Mouse (Mus musculus) lung, postnatal 0 days (tissue): ENCODE results near the gene Fuca2. TPM values are rescaled to one million over a fixed set of nuclear protein-coding genes. Genes with fewer than 3 reads are reported as not detected.
A peak's percentile ranks its signal among the peaks of the same experiment; 100 is the strongest.
"Not testable (repeated sequence)": the region's sequence is repeated elsewhere in the genome, so short reads cannot be mapped to it uniquely, and the experiment has no call there.

Experiments
- ATAC-seq: fragments of 200-750 bp; cut with Nextera tagmentation; 2 replicates; pipeline ENCODE4 v1.8.0; 2017; ENCODE audit warnings: moderate library complexity
- DNase-seq: peaks from one replicate; pipeline ENCODE4 v3.0.0-alpha.2; 2016; ENCODE audit warnings: low spot score
- H3K27ac ChIP-seq: fragments of 300-500 bp; sonication (generic); 2 replicates; pipeline ENCODE4 v1.5.1; 2014; ENCODE audit warnings: antibody characterized with exemption, mild to moderate bottlenecking, low read length, mixed read lengths
- H3K27me3 ChIP-seq: fragments of 300-500 bp; sonication (generic); replicated peaks from 2 replicates; pipeline ENCODE4 v1.6.1; 2014; ENCODE audit warnings: low read length, mixed read lengths; ENCODE audit not compliant: insufficient read depth
- H3K36me3 ChIP-seq: fragments of 300-500 bp; sonication (generic); 2 replicates; pipeline ENCODE4 v1.6.1; 2014; ENCODE audit warnings: low read length, mixed read lengths; ENCODE audit not compliant: insufficient read depth
- H3K4me1 ChIP-seq: fragments of 300-500 bp; sonication (generic); 2 replicates; pipeline ENCODE4 v1.6.1; 2014; ENCODE audit warnings: antibody characterized with exemption, low read depth, low read length, mixed read lengths; ENCODE audit not compliant: insufficient read depth
- H3K4me2 ChIP-seq: fragments of 300-500 bp; sonication (generic); replicated peaks from 2 replicates; pipeline ENCODE4 v1.6.1; 2014; ENCODE audit warnings: low read depth, mild to moderate bottlenecking, low read length, moderate library complexity, mixed read lengths
- H3K4me3 ChIP-seq: fragments of 300-500 bp; sonication (generic); 2 replicates; pipeline ENCODE4 v1.5.1; 2014; ENCODE audit warnings: low read depth, low read length
- H3K9ac ChIP-seq: fragments of 300-500 bp; sonication (generic); replicated peaks from 2 replicates; pipeline ENCODE4 v1.6.1; 2014; ENCODE audit warnings: low read depth, mild to moderate bottlenecking
- H3K9me3 ChIP-seq: fragments of 300-500 bp; sonication (generic); 2 replicates; pipeline ENCODE4 v1.6.1; 2016; ENCODE audit warnings: low read length, mixed read lengths
- CTCF ChIP-seq: IDR thresholded peaks from 2 replicates; pipeline ENCODE4 v1.5.1; 2016; ENCODE audit warnings: antibody characterized with exemption, mild to moderate bottlenecking
- EP300 ChIP-seq: IDR thresholded peaks from 2 replicates; pipeline ENCODE4 v1.6.1; 2016; ENCODE audit warnings: antibody characterized with exemption, mild to moderate bottlenecking, control low read depth
- WGBS: fragments of 180-500 bp; shearing (Covaris S2); extraction: QIAGEN DNeasy Blood & Tissue Kit; methylation state at CpG from one replicate; pipeline ENCODE4 v1.1.7; 2014; 5-methylcytosine and 5-hydroxymethylcytosine counted together
- polyA plus RNA-seq: library from polyadenylated mRNA; unstranded; fragments of >200 nt; fragmentation: Nextera tagmentation; extraction: Ambion mirVana; gene quantifications from 2 replicates; pipeline ENCODE4 v1.2.1, GENCODE M21; 2015

Fuca2 gene
- polyA plus RNA-seq: 95.6 and 103 TPM in 2 replicates

GRCm38 (mm10) chr10:13499331-13499730 lies at the start of gene Fuca2:
Gene Fuca2, plus strand, starts transcription at chr10:13499540.
- H3K27me3 ChIP-seq: no peaks in the 10 kb centered on the region
- ATAC-seq (no peak), DNase-seq (no peak)
- peak within 1 kb of the TSS; percentile 57; the same call in 1 of the 2 replicates for H3K27ac ChIP-seq
- H3K36me3 ChIP-seq: no peaks in the 10 kb centered on the region
- no peak for TF ChIP-seq CTCF
- TF ChIP-seq EP300: no peak
- no peaks in the 10 kb centered on the region for H3K9me3 ChIP-seq
- H3K4me2 ChIP-seq: no peak within 1 kb of the TSS
- no peaks in the 10 kb centered on the region for H3K4me1 ChIP-seq
- H3K4me3 ChIP-seq: no peak within 1 kb of the TSS
- 80% methylated on average over 2 of the region's 2 CpGs for WGBS
- H3K9ac ChIP-seq: no peak within 1 kb of the TSS

DNA sequence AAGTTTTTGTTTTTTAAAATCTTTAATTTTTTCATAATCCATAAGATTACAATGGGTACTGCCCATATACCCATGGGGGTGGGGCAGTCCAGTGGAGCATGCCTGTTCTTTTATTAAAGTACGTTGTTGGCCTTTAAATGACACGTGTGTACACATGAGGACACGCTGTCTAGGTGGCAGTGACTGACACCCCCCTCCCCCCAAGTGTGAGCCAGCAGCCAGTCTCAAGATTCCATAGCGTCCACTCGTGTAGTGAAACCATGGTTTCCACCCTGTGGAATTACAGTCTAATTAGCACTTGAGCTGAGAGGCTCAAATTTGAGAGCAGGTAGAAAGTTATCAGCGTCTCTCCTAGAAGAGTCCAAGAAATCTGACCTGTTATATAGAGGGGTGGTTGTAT lies 47.7 kb upstream of the Fuca2 start:
- Histone ChIP-seq H3K9ac (no peak overlapping the region), H3K4me2 (no peak overlapping the region), H3K4me1 (no peaks in the 10 kb centered on the region), H3K27me3 (no peaks in the 10 kb centered on the region), H3K36me3 (no peaks in the 10 kb centered on the region), H3K4me3 (no peak overlapping the region), H3K27ac (no peak overlapping the region), H3K9me3 (no peaks in the 10 kb centered on the region)
- TF ChIP-seq CTCF (no peak), EP300 (no peak)
- 53% methylated on average over 6 of the region's 6 CpGs for WGBS
- no peak for DNase-seq
- peak; percentile 70 for ATAC-seq

DNA sequence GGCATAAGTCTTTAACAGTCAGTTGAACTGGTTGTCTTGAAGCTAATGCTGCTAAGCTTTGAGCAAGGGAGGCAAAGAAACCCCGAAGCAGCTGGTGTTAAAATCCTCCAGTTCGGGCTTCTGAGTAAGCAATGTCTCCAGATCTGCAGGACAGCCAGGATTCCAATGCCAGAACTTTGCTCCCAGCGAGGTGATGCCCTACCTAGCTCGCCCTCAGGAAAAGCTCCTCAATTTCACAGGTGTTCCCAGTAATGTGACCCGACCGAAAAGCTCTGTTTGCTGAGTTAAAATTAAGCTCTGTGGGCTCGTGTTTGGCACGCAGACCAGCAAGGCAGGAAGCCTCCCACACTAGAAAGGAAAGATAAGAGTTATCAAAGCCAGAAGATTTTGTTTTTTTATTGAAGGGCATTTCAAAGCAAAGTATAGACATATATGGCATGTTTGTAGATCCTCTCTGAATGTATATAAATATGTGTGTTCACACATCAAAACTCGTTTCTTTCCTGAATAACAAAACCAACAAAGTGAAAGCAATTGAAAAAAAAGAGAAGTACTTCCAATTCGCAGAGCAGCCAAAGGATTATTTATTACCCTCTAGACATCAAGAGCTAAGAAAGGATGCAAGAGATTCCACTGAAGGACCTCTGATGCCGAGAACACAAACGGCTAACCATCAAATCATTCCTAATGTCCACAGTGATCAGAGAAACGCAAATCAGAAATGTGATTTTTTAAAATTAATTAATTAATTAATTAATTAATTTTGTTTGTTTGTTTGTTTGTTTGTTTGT lies 45.9 kb upstream of the Fuca2 start:
- Histone ChIP-seq H3K4me3 (no peak overlapping the region), H3K9ac (no peak overlapping the region), H3K4me1 (no peaks in the 10 kb centered on the region), H3K36me3 (no peaks in the 10 kb centered on the region), H3K9me3 (no peaks in the 10 kb centered on the region), H3K4me2 (peak overlapping the region; percentile 5; the same call in 1 of the 2 replicates), H3K27ac (no peak overlapping the region), H3K27me3 (no peaks in the 10 kb centered on the region)
- ATAC-seq (no peak), DNase-seq (no peak)
- TF ChIP-seq CTCF (no peak), EP300 (no peak)
- 43% methylated on average over 13 of the region's 13 CpGs for WGBS

DNA sequence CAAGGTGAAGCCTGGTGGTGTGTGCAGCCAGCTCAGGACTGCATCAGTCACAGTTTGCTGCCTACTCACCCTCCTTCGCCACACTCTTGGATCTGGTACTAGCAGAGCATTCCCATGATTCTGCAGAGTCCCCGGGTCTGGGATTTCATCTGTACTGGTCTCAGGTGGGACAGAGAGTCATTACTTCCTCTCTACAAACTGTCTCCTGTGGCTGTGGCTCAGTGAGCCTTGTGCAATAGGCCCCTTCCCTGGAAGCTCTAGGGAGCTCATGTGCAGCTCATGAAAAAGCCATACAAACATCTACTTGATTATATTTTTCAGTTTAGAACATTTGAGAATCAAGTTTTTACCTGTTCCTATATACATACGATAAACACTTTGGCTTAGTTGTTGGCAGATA lies 35.0 kb upstream of the Fuca2 start:
- not testable (repeated sequence) for H3K4me2 ChIP-seq, ATAC-seq
- 89% methylated on average over 3 of the region's 3 CpGs for WGBS

DNA sequence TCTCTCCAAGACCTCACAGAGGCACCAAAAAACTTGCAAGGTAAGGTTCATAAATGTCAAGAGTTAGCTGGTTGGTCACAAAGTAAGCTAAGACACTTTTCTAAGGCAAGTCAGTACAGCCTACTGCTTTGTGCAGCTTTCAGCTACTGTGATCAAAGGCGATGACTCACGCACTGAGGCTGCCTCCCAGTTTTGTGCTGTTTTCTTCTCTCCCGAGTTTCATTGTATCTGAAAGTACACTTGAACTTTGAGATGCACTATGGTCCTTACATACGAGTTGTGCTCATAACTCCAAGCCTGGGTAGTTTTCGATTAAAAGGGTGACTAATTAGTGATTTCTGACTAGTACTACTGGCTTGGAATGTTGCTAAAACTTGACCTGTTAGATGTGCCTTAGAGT lies 32.4 kb upstream of the Fuca2 start:
- H3K27me3 ChIP-seq: 0 out of 2 replicates have a peak, but pooled peaks cover under 1% of the 10 kb centered on the region
- H3K27ac ChIP-seq: no peak overlapping the region
- no peaks in the 10 kb centered on the region for H3K36me3 ChIP-seq
- no peak overlapping the region for H3K4me3 ChIP-seq
- TF ChIP-seq EP300 (no peak), CTCF (no peak)
- 57% methylated on average over 5 of the region's 5 CpGs for WGBS
- no peak overlapping the region for H3K4me2 ChIP-seq
- H3K9ac ChIP-seq: no peak overlapping the region
- DNase-seq (no peak), ATAC-seq (no peak)
- no peaks in the 10 kb centered on the region for H3K4me1 ChIP-seq
- no peaks in the 10 kb centered on the region for H3K9me3 ChIP-seq

More for the DNA sequence above, 35.0 kb upstream of the Fuca2 start:
- H3K27ac ChIP-seq, H3K27me3 ChIP-seq, H3K9ac ChIP-seq, DNase-seq, H3K4me3 ChIP-seq, H3K36me3 ChIP-seq, H3K9me3 ChIP-seq, H3K4me1 ChIP-seq: not testable (repeated sequence)

DNA sequence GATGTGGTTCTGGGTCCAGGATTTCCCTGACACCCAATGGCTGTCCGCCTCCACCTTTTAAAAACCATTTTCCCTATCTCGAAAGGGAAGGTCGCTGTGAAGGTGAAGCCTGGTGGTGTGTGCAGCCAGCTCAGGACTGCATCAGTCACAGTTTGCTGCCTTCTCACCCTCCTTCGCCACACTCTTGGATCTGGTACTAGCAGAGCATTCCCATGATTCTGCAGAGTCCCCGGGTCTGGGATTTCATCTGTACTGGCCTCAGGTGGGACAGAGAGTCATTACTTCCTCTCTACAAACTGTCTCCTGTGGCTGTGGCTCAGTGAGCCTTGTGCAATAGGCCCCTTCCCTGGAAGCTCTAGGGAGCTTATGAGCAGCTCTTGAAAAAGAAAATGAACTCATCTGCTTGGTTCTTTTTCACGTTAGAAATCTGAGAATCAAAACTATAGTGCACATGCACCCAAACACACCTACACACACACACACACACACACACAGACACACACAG lies 31.3 kb upstream of the Fuca2 start:
- WGBS: 78% methylated on average over 6 of the region's 6 CpGs
- not testable (repeated sequence) for H3K4me3 ChIP-seq, H3K9me3 ChIP-seq, H3K9ac ChIP-seq, H3K27ac ChIP-seq, H3K4me2 ChIP-seq, H3K27me3 ChIP-seq, H3K4me1 ChIP-seq, ATAC-seq, DNase-seq, H3K36me3 ChIP-seq
